Mouse (Mus musculus): ENCODE results near the gene Gm20817. TPM values are rescaled to one million over a fixed set of nuclear protein-coding genes. Genes with fewer than 3 reads are reported as not detected.
"Not testable (repeated sequence)": the region's sequence is repeated elsewhere in the genome, so short reads cannot be mapped to it uniquely, and the experiment has no call there.

Gm20817 gene
- total RNA-seq (2014; rRNA removed) (not detected in 2 replicates), polyA plus RNA-seq (2015; fragmentation: Nextera tagmentation; extraction: Ambion mirVana) (not detected in 2 replicates)

GRCm38 (mm10) chrY:68832628-68833027, at the start of gene Gm20817:
Gm20817 (minus strand) TSS chrY:68832728.
- not testable (repeated sequence) for H3K9me3 ChIP-seq (ENCODE audit: low read length); H3K27me3 ChIP-seq (ENCODE audit: insufficient read depth, low read length); H3K36me3 ChIP-seq (ENCODE audit: insufficient read depth, low read length); H3K4me2 ChIP-seq (ENCODE audit: low read depth, low read length); H3K4me1 ChIP-seq (ENCODE audit: insufficient read depth, low read length); H3K9ac ChIP-seq (replicated peaks; ENCODE audit: low read length); ATAC-seq; DNase-seq (ENCODE audit: low spot score); H3K27ac ChIP-seq; H3K4me3 ChIP-seq (ENCODE audit: low read length)
- no CpG with 5 or more reads among the region's 5 CpGs for WGBS

Measured in hindbrain, postnatal 0 days (tissue).